Mouse (Mus musculus): ENCODE data around the gene Batf.
"Not testable (repeated sequence)": the region's sequence is repeated elsewhere in the genome, so short reads cannot be mapped to it uniquely, and the experiment has no call there.

Gene Batf

DNA sequence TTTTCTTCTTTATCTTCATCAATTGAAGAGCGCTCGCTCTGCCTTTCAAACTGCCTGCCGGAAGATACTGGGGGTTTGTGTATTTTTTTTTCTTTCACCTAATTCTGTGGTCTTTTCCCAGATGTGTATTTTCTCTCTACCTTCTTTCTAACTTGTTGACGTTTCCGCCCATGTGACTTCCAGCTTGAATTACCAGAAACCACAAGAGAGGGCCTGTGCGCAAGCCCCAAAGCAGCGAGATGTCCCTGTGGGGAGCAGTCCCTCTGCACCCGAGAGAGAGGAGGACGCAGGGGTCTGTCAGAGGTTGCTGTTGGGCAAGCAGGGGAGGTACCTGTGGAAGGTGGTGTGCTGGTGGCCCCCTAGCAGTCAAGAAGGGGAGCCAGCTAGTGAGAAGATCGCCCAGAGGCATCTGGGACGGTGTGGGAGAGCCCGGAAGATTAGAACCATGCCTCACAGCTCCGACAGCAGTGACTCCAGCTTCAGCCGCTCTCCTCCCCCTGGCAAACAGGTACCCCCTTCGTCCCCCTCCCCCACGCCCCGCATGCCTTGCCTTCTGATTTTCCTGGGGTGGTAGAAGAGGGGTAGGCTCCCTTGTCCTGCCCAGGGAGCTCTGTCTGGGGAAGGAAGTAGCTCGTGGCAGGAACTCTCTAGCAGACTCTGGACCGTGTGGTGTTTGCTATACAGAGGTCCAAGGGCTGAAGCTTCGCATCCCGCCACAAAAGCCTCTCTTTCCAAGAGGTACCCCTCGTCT is at the start of gene Batf:
Batf (plus strand) TSS at position 204 of the 751 bp plus-strand sequence.
- in situ Hi-C loops (cut with MboI, MseI), result loop anchor here (5.0 to 10.0 kb wide), 4 partner anchors 46 to 388 kb away; partner anchors contain the start of gene Tgfb3

DNA sequence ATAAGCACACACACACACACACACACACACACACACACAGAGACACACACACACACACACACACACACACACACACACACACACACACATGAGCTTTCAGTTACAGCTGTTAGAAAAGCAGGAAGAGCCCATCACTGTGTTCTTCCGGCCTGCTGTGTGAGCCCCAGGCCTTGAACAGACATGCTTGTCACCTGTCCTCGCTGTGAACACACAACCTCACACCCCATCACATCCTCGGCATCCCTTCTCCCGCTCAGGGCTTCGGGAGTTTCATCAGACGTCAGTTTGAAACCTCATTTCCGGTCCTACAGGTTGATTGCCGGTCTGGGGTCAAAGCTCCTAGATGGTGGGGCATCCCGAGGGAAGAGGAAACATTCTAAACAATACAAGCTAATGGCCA is 48.5 kb upstream of the Batf start:
- in situ Hi-C loops (cut with MboI, MseI), result no loop called here

DNA sequence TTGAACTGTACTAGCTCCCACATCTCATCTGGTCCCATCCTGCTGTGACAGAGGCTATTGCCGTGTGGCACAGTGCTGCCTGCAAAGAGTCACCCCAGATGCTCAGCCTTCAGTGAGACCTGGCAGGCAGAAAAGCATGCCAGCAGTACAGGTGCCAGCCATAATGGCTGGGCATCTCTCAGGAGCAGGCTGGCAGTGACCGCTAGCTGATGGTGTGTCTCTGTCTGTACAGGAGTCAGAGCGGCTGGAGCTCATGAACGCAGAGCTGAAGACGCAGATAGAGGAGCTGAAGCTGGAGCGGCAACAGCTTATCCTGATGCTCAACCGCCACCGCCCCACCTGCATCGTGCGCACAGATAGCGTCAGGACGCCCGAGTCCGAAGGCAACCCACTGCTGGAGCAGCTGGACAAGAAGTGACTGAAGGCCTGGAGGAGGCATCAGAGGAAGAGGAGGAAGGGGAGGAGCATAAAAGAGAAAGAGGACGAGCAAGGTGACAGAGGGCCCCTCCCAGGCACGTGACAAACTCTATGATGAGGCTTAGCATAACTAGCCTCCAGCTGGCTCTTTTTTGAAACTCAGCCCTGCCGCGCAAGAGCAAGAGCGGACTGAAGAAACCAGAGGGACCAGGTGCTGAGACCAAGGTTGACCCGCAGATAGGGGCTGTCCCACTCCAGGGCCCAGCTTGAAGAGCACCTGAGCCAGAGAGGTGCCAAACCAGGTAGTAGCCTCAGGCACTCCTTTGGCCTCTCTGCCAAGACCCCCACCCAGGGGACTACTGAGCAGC is 47.7 kb upstream of the Batf start:
- in situ Hi-C loops (cut with MboI, MseI), result no loop called here

DNA sequence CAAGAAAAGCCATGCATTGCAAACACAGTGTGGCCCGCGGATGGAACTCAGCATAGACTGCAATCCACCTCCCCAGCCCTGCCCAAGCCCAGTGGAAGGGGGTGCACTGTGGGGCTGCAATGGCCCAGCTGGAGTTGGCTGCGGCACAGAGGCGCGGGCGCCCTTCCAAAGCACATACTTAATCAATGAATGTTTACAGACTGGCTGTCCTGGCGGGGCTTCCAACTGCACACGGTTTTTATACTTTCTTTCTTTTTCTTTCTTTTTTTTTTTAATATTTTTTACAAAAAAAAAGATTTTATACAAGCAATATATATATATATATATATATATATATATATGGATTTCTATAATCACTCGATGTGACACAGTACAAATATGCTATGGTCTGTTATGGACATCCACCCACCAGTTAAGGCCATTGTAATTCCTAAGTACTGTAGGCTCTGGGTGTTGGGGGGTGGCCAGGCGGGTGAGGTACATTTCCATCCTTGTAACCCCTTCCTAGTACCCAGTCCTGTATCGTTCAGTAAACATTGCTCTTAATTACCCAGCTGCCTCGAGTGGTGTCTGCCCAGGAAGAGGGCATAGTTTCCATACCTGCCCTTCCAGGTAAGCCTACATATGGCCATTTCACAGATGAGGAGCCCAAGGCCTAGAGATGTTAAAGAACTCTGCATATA is 47.0 kb upstream of the Batf start:
- in situ Hi-C loops (cut with MboI, MseI), result no loop called here

DNA sequence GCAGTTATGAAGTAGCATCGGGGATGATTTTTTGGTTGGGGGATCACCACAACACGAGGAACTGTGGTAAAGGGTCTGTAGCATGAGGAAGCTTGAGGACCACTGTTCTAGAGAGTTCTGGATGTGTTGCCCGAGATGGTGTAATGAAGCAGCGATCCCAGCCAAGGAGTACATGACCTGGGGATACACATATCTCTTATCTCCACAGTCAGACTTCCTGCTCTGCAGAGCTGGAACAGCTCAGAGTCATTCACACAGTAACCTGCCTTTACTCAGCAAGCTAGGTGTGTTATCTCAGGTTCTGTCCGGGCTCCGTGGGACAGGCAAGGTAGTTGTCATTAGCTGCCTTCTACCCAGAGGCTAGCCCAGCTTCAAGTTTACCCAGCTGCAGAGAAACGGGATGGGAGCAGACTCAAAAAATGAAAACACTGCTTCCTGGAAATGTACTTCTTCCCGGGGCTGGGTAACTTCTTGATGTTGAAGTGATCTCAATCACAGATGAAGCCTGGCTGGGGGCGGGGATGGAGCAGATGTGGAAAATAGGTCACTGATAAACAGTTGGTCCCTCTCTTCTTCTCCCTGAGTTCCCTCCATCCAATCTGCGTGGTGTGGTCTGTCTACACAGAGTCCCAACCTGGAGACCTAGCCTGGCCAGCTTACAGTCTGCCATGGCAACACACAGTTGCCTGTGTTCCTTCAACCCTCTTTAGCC is 45.5 kb upstream of the Batf start:
- in situ Hi-C loops (cut with MboI, MseI), result no loop called here

DNA sequence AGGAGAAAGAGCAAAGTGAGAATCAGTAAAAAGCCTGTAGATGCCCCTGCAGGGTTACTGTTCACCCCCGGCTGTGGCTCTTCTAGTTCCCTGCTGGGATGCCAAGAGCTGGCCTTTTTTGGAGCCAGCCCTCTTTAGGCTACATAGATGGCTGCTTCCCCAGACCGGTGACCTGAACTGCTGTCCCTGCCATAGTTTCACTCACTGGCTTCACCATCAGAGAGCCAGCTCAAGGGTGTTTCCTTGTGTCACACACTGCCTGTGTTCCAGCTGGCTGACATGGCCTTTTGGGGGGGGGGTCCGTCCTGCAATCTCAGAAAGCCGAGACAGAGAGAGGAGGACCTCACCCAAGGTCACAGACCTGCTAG is 44.9 kb upstream of the Batf start:
- in situ Hi-C loops (cut with MboI, MseI), result no loop called here

DNA sequence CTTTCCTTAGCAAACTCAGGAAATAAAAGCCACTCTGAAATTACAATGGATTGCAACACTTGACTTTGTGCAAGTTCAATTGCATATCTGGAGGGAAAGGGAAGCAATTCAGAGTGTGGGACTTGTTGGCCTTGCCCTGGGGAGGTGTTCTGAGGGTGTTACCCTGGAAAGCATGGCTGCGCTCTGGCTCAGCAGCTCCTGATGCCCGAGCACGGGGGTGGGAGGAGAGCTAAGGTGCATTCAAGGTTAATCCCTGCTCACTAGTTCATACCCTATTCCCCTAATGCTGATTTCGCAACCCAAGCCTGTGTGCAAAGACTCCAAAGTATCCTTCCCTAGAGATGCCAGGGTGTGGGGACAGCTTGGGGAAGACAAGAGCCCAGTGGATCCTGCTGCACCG is 42.7 kb upstream of the Batf start:
- in situ Hi-C loops (cut with MboI, MseI), result no loop called here

DNA sequence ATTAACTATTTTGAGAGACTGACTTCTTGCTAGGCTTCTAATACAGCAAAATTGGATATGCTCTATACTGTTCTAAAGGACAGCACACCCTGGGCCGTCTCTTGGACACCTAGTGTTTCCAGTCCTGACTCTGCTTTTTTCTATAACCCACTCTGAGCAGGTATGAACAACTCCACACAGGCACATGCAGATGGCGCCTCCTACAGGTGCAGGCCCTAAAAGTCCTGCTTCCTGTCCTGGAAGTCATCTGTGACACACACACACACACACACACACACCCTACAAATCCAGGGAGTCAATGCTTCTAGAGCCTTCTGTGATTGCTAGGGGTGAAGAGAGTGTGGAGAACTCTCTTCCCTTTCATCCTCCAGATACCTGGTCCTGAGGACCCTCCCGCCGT is 40.8 kb upstream of the Batf start:
- in situ Hi-C loops (cut with MboI, MseI), result no loop called here

DNA sequence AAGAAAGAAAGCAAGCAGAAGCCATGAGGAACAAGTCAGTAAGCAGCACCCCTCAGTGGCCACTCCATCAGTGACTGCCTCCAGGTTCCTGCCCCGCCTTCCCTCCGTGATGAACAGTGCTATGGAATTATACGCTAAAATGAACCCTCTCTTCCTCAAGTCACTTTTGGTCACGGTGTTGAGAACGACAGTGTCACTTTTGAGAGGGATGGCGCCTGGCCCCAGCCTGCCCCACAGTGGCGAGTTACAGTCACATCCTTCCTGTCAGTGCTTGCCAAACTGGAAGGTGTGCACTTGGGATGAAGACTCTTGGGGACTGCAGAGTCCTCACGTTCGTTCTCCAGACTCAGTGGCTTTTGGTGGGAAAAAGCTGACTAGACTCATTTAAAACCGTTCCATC is 39.1 kb upstream of the Batf start:
- in situ Hi-C loops (cut with MboI, MseI), result no loop called here

DNA sequence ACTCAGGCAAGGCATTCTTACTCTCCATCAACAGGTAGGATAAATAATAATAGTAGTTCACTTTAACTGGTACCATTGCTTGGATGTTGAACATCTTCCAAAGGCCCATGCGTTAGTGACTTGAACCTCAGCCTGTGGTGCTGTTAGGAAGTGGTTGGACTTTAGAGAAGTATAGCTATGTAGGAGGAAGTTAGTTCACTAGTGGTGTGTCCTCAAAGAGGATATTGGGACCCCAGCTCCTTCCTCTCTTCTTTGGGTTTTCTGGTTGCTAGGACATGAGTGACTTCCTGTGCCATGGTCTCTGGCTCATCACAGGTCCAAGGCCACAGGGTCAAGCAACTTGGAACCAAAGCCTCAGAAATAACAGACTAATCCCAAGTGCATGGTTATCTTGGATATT is 38.5 kb upstream of the Batf start:
- in situ Hi-C loops (cut with MboI, MseI), result no loop called here

DNA sequence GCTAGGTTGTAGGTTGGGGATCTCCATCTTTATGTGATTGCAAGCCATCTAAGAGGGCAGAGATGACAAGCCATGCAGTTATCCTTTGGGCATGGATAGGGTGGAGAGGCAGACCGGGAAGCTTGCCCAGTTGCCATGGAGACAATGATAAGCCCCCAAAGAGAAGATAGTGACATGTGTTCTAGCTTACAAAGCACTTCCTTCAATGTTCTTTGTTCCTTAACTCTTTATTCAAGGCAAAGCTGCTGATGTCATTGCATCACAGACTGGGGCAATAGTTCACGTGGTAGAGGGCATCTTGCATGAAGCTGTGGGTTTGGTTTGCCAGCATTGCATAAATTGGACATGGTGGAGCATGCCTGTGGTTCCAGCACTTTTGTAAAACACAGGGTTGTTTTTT is 27.1 kb upstream of the Batf start:
- in situ Hi-C loops (cut with MboI, MseI), result loop anchor here (5.0 to 10.0 kb wide), 2 partner anchors 147 to 315 kb away; no protein-coding TSS in a partner anchor

DNA sequence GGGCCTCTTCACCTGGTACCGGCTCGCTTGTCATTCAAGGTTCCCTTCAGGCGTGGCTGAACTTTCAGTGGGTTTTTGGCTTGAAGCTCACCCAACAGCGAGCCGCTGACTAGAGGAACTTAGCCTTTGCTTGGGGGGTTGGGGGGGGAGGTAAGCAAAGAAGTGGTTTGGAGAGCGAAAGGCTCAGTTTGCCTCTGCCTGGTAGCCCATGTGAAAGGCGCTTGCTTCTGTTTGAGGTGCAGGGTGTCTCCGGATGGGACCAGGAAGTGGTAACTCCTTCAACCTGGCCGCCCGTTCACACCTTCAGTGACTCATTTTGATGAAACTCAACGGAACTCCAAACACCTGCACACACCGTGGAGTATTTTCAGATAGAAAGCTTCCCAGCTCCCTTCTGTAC is 25.6 kb upstream of the Batf start:
- in situ Hi-C loops (cut with MboI, MseI), result no loop called here

DNA sequence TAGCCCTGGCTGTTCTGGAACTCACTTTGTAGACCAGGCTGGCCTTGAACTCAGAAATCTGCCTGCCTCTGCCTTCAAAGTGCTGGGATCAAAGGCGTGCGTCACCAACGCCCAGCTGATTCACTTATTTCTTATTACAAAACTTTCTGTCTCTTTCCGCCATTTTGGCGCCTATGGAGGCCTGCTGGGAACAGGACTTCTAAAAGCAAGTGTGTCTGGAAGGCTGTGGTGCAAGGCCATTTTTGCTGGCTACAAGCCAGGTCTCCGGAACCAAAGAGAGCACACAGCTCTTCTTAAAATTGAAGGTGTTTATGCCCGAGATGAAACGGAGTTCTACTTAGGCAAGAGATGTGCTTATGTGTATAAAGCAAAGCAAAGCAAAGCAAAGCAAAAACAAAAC is 24.2 kb upstream of the Batf start:
- in situ Hi-C loops (cut with MboI, MseI), result not testable (repeated sequence)

DNA sequence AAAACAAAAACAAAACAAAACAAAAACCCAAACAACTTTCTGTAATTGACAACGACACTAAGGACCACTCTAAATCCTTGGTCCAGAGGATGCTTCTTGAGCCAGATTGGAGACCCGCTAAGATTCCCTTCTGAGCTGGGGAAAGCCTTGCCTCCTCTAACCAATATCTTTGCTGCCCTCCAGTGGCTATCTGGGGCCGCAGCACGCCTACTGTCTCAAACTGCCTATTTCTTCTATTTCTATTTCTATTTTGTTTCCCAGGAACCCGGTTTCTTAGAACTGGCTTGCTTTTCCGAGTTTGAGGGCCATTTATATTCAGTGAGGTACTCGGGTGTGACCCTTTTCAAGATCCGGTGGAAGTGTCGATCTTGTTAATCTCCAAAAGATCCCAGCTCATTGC is 23.6 kb upstream of the Batf start:
- in situ Hi-C loops (cut with MboI, MseI), result no loop called here

DNA sequence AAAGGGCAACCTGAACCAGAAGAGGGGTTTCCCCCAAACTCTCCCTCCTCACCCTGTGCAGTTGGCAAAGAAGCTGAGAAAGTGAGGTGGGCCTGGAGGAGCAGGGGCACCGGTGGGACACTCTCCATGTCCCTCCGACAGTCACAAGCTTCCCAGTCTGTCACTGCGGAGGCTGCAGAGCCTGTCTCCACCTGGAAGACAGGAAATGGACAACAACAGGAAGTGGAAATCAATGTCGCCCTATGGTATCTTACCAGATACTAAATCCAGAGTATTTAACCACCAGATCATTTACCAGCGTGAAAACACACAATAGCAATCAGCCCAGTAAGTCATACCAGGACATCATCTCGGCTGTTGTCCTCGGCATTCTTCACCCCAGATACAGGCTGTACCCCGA is 20.4 kb upstream of the Batf start:
- in situ Hi-C loops (cut with MboI, MseI), result no loop called here

DNA sequence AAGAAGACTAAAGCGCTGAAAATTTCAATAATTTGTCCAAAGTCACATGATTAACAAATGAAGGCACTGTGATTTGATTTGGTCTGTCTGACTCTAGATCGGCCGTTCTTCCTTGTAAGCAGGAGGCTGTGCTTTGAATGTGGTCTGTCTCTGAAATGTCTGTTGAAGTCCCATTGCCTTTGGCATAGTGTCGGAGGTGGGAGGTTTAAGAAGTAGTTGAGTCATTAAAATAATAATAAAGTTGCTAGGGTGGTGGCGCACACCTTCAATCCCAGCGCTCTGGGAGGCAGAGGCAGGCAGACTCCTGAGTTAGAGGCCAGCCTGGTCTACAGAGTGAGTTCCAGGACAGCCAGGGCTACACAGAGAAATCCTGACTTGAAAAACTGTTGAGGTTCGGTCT is 19.4 kb upstream of the Batf start:
- in situ Hi-C loops (cut with MboI, MseI), result no loop called here

DNA sequence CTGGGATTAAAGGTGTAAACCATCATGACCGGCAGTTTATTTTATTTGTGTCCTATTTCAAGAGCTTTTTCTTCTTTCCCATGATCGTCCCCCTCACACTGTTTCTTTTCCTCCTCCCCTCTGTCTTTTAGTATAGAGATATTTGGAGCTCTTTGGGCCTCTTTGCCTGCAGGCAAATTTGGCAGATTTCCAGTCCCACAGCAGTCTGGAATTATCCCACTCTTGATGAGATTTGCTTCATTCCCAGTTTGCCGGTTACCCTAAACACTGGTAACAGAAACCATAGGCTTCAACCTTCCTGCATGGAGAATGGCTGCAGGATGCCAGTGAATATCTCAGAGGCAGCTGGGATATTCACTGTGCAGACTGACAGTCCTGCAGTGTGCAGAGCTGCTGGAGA is 17.8 kb upstream of the Batf start:
- in situ Hi-C loops (cut with MboI, MseI), result no loop called here

DNA sequence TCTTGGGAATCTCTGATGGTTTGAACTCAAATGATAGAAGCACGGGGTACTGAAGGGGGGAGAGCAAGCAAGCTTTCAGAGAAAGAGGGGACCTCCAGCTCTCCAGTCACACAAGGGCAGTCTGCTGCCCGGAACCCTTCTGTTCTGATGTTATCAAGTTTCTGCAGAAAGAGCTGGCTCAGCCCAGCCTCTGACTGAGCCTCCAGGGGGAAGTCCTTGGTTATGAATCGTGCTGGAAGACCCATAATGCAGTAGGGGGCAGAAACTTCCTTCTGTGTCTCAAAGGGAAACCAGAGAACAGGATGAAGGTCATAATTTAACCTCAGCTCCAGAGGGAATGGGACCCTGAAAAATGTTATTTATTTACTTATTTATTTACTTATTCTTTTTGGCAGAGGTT is 16.4 kb upstream of the Batf start:
- in situ Hi-C loops (cut with MboI, MseI), result no loop called here

DNA sequence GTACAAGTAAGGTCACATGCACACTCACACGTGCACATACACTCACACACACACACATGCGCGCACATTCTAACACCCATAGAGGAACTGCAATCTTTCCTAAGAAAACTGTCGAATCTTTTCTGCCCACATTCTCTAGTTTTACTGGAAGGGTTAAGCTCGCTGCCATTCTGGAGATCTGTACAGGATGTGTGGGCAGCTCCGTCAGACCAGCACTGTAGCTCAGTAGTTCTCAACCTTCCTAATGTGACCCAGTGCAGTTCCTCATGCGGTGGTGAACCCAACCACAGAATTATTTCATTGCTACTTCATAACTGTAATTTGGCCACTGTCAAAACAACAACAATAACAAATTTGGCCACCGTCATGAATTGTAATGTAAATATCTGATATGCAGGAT is 12.6 kb upstream of the Batf start:
- in situ Hi-C loops (cut with MboI, MseI), result no loop called here

DNA sequence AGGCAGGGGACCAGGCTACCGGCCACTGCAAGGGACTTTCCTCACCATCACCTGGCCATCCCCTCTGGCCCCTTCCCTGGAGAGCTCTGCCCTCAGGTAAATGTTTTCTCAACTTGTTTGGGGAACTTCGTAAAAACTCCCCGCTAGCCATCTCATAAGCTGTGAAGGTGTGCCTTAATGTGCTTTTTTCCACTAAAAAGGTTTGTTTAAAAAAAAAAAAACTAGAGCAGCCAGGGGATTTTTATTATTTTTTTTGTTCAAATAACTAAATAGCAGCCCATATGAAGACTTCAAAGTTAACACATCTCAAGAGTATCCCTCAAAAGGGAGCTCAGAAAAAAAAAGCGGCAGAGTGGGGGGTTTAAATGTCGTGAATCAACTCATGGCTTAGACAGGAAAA is 7.4 kb upstream of the Batf start:
- in situ Hi-C loops (cut with MboI, MseI), result no loop called here

DNA sequence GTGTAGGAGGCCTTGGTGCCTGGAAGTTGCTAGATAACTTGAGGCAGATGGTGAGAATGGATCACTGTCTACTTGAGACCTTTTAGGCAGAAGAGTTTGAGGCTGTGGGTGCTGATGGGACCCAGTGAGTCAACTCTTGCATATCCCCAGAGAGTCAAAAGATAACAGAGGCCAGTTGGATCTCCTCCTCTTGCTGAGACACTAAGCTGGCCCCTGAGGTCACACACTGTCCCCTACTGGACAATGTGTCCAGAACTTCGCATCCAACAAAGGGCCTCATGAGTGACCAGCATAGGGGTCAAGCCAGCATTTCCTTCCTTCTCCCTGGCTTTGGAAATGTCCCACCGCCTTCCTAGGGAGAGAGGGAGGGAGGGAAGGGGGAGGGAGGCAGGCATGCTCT is 6.7 kb upstream of the Batf start:
- in situ Hi-C loops (cut with MboI, MseI), result loop anchor here (10.0 kb wide), 1 partner anchor 395 kb away; the partner anchor contains the start of gene Tgfb3

DNA sequence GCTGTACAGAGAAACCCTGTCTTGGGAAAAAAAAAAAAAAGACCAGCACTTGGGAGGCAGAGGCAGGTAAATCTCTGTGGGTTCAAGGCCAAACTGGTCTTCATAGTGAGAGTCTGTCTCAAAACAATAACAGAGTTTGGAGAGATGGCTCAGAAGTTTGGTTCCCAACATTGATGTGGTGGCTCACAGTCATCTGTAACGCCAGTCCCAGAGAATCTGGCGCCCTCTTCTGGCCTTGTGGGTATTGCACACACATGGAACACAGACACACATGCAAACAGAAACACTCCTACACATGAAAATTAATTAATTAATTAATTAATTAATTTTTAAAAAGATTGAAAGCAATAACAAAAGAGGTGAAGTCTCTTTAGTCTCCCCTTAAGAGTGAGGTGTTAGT is 4.1 kb upstream of the Batf start:
- in situ Hi-C loops (cut with MboI, MseI), result loop anchor here (10.0 kb wide), 1 partner anchor 392 kb away; the partner anchor contains the start of gene Tgfb3

All from T-helper 1 cell (primary cell).